Mouse (Mus musculus) gastrocnemius, postnatal 10 days (tissue): ENCODE data around the gene Twistnb. TPM values are rescaled to one million over a fixed set of nuclear protein-coding genes. Genes with fewer than 3 reads are reported as not detected.
A peak's percentile ranks its signal among the peaks of the same experiment; 100 is the strongest.

Experiments used
- DNase-seq: peaks from one replicate; pipeline ENCODE4 v3.0.0; 2021; ENCODE audit warnings: mixed read lengths
- long read RNA-seq, 2 experiments: library from polyadenylated mRNA; stranded (forward); transcript quantifications; one replicate each; pipeline ENCODE4 v2.0.0; 2021
- total RNA-seq, 2 experiments: library from RNA; stranded (reverse); gene quantifications; 2 replicates each; pipeline ENCODE4 v1.2.3; 2021

The Twistnb gene
- 10 to 100 TPM; 11.5 to 12.3 TPM for total RNA-seq
- long read RNA-seq, experiment 1, full-length matches to known transcripts = 14 of 26 reads
- long read RNA-seq, experiment 1, partial matches to known transcripts = 1 of 26 reads
- long read RNA-seq, experiment 1, other reads (novel, unspliced or antisense) = 11 of 26 reads
- long read RNA-seq, experiment 2, full-length matches to known transcripts = 17 of 25 reads
- long read RNA-seq, experiment 2, partial matches to known transcripts = 0 of 25 reads
- long read RNA-seq, experiment 2, other reads (novel, unspliced or antisense) = 8 of 25 reads

- DNase-seq = peak; percentile 99
These were observed at the start of gene Twistnb for GRCm38 (mm10) chr12:33429387-33430160. Gene Twistnb, plus strand, starts transcription at chr12:33429635.

- peak; percentile 63 for DNase-seq
These were observed 40.6 kb upstream of the Twistnb start for GRCm38 (mm10) chr12:33388842-33389241.

GRCm38 (mm10) chr12:33390844-33391560 is 38.4 kb upstream of the Twistnb start:
- no peak for DNase-seq

- DNase-seq = no peak
These were observed 34.4 kb upstream of the Twistnb start, which contains the start of gene Efcab10 for GRCm38 (mm10) chr12:33394804-33395623. Gene Efcab10, plus strand, starts transcription at chr12:33394854.

- DNase-seq = no peak
These were observed 26.2 kb upstream of the Twistnb start for GRCm38 (mm10) chr12:33403265-33403693.

GRCm38 (mm10) chr12:33404996-33405395 is 24.4 kb upstream of the Twistnb start:
- no peak for DNase-seq

GRCm38 (mm10) chr12:33405398-33406026 is 23.9 kb upstream of the Twistnb start:
- no peak for DNase-seq

GRCm38 (mm10) chr12:33411580-33412151 is 17.8 kb upstream of the Twistnb start:
- DNase-seq = no peak

- peak; percentile 16 for DNase-seq
These were observed 5.1 kb upstream of the Twistnb start for GRCm38 (mm10) chr12:33424329-33424728.

GRCm38 (mm10) chr12:33427293-33427692 is 2.1 kb upstream of the Twistnb start:
- no peak for DNase-seq

GRCm38 (mm10) chr12:33427726-33428125 is 1.7 kb upstream of the Twistnb start:
- DNase-seq = no peak

GRCm38 (mm10) chr12:33433812-33434211 is 4.4 kb downstream of the Twistnb start:
- DNase-seq = no peak

GRCm38 (mm10) chr12:33434758-33435157 is 5.3 kb downstream of the Twistnb start:
- no peak for DNase-seq

- no peak for DNase-seq
These were observed 26.0 kb downstream of the Twistnb start for GRCm38 (mm10) chr12:33455418-33455817.

- no peak for DNase-seq
These were observed 26.8 kb downstream of the Twistnb start for GRCm38 (mm10) chr12:33456242-33456641.

- no peak for DNase-seq
These were observed 51.5 kb downstream of the Twistnb start for GRCm38 (mm10) chr12:33480975-33481374.

GRCm38 (mm10) chr12:33482931-33483330 is 53.5 kb downstream of the Twistnb start:
- no peak for DNase-seq
